Mouse (Mus musculus) left cerebral cortex, adult 2 months (tissue): ENCODE results near the gene Zbp1. TPM values are rescaled to one million over a fixed set of nuclear protein-coding genes. Genes with fewer than 3 reads are reported as not detected.

ENCODE experiments used
- DNase-seq, 2 experiments: peaks; one replicate each; pipeline ENCODE4 v3.0.0; 2021 to 2022; ENCODE audit warnings: low spot score in 2 of 2, mixed read lengths in 1 of 2; ENCODE audit errors: extremely low spot score in 1 of 2
- H3K27ac ChIP-seq: fragments of 200-600 bp; 2 replicates; pipeline ENCODE4 v1.8.1; 2022
- H3K4me3 ChIP-seq: fragments of 200-600 bp; 2 replicates; pipeline ENCODE4 v1.8.1; 2022
- CTCF ChIP-seq: fragments of 200-600 bp; IDR thresholded peaks from 2 replicates; pipeline ENCODE4 v1.8.1; 2022; ENCODE audit warnings: antibody characterized with exemption, mild to moderate bottlenecking, moderate library complexity
- intact Hi-C: fragments of 180-260 bp; cut with DNase I; formaldehyde crosslinking; loops from one replicate; pipeline ENCODE4 v1.15.1; 2025
- long read RNA-seq, 2 experiments: library from polyadenylated mRNA; stranded (forward); transcript quantifications; one replicate each; pipeline ENCODE4 v2.0.0; 2021; ENCODE audit warnings: borderline mapping rate in 2 of 2
- total RNA-seq, 2 experiments: library from RNA; stranded (reverse); gene quantifications; 2 replicates each; pipeline ENCODE4 v1.2.3; 2021

Gene Zbp1
- under 1 TPM in 1 of 2 experiments, not detected in 1; 0.36 TPM for total RNA-seq
- long read RNA-seq, experiment 1, result 0 reads
- long read RNA-seq, experiment 2, result 0 reads

DNA sequence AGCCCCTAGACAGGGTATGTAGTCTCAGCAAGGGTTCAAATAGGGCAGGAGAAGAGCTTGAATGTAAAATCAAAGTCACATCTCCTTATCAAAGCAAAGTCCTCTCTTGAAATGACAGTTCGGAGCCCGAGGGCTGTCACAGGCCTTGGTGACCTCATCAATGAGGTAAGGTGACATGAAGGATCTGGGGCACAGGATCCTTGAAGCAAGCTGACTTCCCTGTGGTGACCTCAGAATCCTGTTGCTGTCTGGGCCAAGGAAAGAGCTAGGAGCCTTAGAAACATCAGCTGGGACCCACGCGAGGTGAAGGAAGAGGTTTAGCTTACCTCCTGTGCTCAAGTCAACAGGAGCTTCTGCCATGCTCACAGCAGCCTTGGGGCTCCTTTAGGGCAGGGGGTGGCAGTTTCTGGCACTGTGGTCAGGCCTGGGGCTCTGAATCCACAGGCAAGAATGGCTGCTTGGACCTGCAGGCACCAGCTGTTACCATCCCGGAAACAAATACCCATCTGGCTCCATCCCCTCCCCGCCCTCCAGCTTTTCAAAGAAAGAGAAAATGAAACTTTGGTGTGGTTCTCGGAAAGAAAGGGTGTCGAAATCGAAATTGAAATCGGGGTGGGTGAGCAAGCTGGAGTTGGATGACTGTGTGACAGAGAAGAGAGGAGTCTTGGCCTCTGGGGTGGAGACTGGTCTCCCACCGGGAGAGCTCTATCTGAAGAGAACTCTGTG, at the start of gene Zbp1:
Zbp1 (minus strand) TSS at position 508 of the 726 bp plus-strand sequence.
- Histone ChIP-seq H3K4me3 (no peak within 1 kb of the TSS), H3K27ac (no peak within 1 kb of the TSS)
- peak; percentile 2 to 6 for DNase-seq
- intact Hi-C loops, result loop anchor here (2.0 kb wide), 1 partner anchor 328 kb away; no protein-coding TSS in a partner anchor
- no peak for TF ChIP-seq CTCF

GRCm38 (mm10) chr2:173267562-173267961, 48.8 kb upstream of the Zbp1 start:
- intact Hi-C loops, result no loop called here
- TF ChIP-seq CTCF, result no peak
- no peak for DNase-seq
- H3K27ac ChIP-seq, result no peak overlapping the region
- H3K4me3 ChIP-seq, result no peak overlapping the region

GRCm38 (mm10) chr2:173266349-173267112, 47.8 kb upstream of the Zbp1 start:
- no peak for DNase-seq
- Histone ChIP-seq H3K4me3 (no peak overlapping the region), H3K27ac (no peak overlapping the region)
- no peak for TF ChIP-seq CTCF
- intact Hi-C loops, result no loop called here

DNA sequence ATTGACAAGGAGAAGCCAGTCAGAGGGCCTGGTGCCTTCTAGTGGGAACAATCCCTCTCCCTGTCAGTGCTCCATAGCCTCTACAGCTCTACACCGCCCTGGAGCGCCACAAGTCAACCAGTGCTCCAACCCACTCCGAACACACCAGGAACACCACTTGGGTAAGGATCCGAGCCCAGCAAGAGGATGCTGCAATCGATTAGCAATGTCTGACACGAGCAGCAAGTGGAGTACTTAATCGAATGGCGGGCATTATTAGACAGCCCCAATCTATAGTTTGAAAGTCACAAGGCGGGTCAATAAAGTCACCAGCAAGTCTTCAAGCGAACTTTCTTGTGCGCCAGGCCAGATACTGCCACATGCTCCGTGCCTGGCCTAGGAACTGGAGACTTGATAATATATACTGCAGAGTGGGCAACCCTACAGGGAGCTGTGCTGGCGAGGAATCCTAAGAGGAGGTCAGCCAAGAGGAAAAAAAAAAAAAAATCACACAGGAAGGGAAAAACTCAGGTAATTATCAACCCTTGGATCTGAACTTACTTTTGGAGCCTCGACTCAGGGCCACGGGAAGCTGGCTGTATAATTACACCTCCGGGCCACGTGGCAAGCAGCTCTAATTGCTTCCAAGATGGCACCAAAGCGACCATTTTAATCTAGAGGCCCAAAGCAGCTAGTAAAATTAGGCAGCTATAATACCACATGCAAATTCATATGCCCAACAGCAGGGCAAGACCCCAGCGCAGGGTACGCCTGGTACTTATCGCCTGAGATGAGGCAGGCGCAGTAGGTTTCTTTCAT, 46.9 kb upstream of the Zbp1 start:
- DNase-seq, result no peak
- intact Hi-C loops, result no loop called here
- Histone ChIP-seq H3K4me3 (no peak overlapping the region), H3K27ac (no peak overlapping the region)
- no peak for TF ChIP-seq CTCF

- Histone ChIP-seq H3K4me3 (no peak overlapping the region), H3K27ac (no peak overlapping the region)
- DNase-seq, result peak in 1 of 2 experiments; percentile 48
- intact Hi-C loops, result no loop called here
- no peak for TF ChIP-seq CTCF
Measured at GRCm38 (mm10) chr2:173264467-173265128, 45.9 kb upstream of the Zbp1 start.

- Histone ChIP-seq H3K4me3 (no peak overlapping the region), H3K27ac (no peak overlapping the region)
- intact Hi-C loops, result no loop called here
- TF ChIP-seq CTCF, result no peak
- DNase-seq, result no peak
Measured at GRCm38 (mm10) chr2:173263636-173264330, 45.1 kb upstream of the Zbp1 start.

DNA sequence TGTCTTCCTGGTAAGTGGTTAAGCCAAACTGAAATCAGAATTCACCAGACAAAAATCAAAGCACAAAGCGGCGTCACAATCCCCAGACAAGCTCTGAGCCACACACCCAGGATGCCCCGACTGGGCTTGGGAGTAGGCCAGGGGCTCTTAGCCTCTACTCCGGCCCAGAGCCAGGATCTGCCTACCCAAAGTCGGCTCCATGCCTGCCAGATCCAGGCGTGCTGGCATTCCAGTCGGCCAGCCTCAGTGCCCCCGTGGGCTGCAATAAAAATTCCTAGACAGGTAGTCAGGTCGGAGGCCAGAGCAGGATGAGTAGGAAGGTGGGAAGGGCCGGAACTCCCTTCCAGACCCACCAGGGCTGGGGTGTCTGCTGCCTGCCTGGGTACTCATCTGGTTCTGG, 42.8 kb upstream of the Zbp1 start:
- Histone ChIP-seq H3K4me3 (no peak overlapping the region), H3K27ac (no peak overlapping the region)
- no peak for DNase-seq
- intact Hi-C loops, result no loop called here
- TF ChIP-seq CTCF, result no peak

DNA sequence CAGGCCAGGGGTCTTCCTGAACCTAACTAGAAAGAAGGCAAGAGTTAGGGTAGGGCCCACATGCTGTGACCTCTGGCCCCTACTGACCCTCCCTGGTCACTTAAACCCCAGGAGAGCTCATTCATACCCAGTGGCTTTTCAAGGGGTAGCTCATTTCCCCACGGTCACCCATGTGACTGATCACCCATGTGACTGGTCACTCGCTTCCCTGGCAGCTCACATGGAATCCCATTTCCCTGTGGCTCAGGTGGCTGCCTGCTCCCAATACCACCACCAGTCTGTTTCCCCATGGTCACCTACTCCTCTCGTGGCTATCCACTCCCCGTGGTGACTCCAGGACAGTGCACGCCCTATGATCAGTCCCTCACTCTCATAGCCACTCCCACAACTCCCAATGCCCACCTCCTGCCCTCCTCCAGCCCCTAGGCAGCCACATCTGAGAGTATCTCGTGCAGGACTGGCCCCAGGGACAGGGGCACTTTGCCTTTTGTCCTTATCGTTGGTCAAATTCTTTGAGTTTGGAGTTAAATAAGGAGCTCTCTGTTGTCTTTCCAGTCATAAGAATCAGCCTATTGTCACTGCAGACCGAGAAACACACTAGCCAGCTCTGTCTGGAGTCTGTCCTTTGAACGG, 39.9 kb upstream of the Zbp1 start:
- H3K4me3 ChIP-seq, result no peak overlapping the region
- intact Hi-C loops, result no loop called here
- H3K27ac ChIP-seq, result no peak overlapping the region
- TF ChIP-seq CTCF, result no peak
- DNase-seq, result no peak

GRCm38 (mm10) chr2:173257610-173258009, 38.9 kb upstream of the Zbp1 start:
- intact Hi-C loops, result no loop called here
- no peak overlapping the region for H3K27ac ChIP-seq
- peak; percentile 56 to 63 for DNase-seq
- no peak for TF ChIP-seq CTCF
- no peak overlapping the region for H3K4me3 ChIP-seq

- DNase-seq, result no peak
- no peak for TF ChIP-seq CTCF
- intact Hi-C loops, result no loop called here
- no peak overlapping the region for H3K4me3 ChIP-seq
- H3K27ac ChIP-seq, result no peak overlapping the region
Measured at GRCm38 (mm10) chr2:173256552-173256949, 37.8 kb upstream of the Zbp1 start.
